16 mouse cellular contexts compared by ENCODE assay signal in genomic region chr1:135972576-135972975, GRCm38 (mm10). TPM values are rescaled to one million over a fixed set of nuclear protein-coding genes. Genes with fewer than 3 reads are reported as not detected.
A peak's percentile ranks its signal among the peaks of the same experiment; 100 is the strongest.
DNase-seq lines count a peak whose midpoint lies in the region.
"Had no signal": no experiment of that assay in that cellular context is flagged by ENCODE, and none has a peak within 500 bp of the region (broad histone marks: within the 10 kb centered on the region; RNA-seq: fewer than 3 reads in every experiment).

No protein-coding gene starts in this region.

- DNase-seq in adrenal gland, adult (ENCODE audit: inconsistent age in 2 of 2, low spot score in 1 of 2), result peak; percentile 49 to 68
- no peak for DNase-seq in adrenal gland, postnatal 10 days
- peak; percentile 26 for DNase-seq in adrenal gland, adult 8-10 months
- no peak for DNase-seq in adrenal gland, postnatal 25 days
- peak; percentile 22 for DNase-seq in testis, postnatal 14 days (ENCODE audit: low spot score)
- DNase-seq in testis, postnatal 10 days (ENCODE audit: low spot score), result no peak
- DNase-seq: B cell, adult 2 months; cerebellum, adult 11 months; cerebellum, adult 18-20 months; cerebellum, adult 8-10 months; cerebellum, adult 9-11 months; cerebellum, postnatal 14 days; cerebellum, postnatal 36 days; embryo, embryonic 11 days had no signal

RNA-seq across cellular contexts. Expression of gene Igfn1, which starts 33.6 kb away (rescaled TPM):
- total RNA-seq in adrenal gland, postnatal 10 days (2021), result 1 to 10 TPM in 1 of 2 experiments, under 1 TPM in 1; 0.82 to 3.3 TPM
- total RNA-seq in adrenal gland, adult 8-10 months (2022), result under 1 TPM in 3 of 4 experiments, not detected in 1; 0.12 to 0.17 (median 0.15) TPM
- total RNA-seq in adrenal gland, postnatal 25 days (2021), result 0.18 TPM in 1 of 2 replicates, not detected in the other
- total RNA-seq: CH12.LX; common myeloid progenitor, adult 5-6 weeks had no signal

RNA-seq across cellular contexts. Expression of gene Tmem9, which starts 35.4 kb away (rescaled TPM):
- 10 to 100 TPM; 38.2 to 40.0 TPM for total RNA-seq in adrenal gland, postnatal 10 days (2021)
- total RNA-seq in adrenal gland, adult 8-10 months (2022), result 10 to 100 TPM; 37.4 to 55.6 (median 50.2) TPM
- 33.5 and 41.0 TPM in 2 replicates for total RNA-seq in adrenal gland, postnatal 25 days (2021)

RNA-seq across cellular contexts. Expression of gene Pkp1, which starts 53.6 kb away (rescaled TPM):
- total RNA-seq in adrenal gland, postnatal 10 days (2021), result not detected
- total RNA-seq in adrenal gland, adult 8-10 months (2022), result under 1 TPM in 2 of 4 experiments, not detected in 2; 0.09 to 0.32 TPM
- not detected in 2 replicates for total RNA-seq in adrenal gland, postnatal 25 days (2021)
- total RNA-seq: CH12.LX; common myeloid progenitor, adult 5-6 weeks had no signal

Comparison
In these comparisons a context has a peak if more than half of its experiments do, and no peak if none do; other contexts are left out.
1. DNase-seq: peak in adrenal gland, adult (2 of 2), adrenal gland, adult 8-10 months (single experiment) and testis, postnatal 14 days (single experiment); none in adrenal gland, postnatal 10 days (single experiment), adrenal gland, postnatal 25 days (single experiment) and testis, postnatal 10 days (single experiment).